ENCODE assay signal across 10 mouse cellular contexts in the genomic region with DNA sequence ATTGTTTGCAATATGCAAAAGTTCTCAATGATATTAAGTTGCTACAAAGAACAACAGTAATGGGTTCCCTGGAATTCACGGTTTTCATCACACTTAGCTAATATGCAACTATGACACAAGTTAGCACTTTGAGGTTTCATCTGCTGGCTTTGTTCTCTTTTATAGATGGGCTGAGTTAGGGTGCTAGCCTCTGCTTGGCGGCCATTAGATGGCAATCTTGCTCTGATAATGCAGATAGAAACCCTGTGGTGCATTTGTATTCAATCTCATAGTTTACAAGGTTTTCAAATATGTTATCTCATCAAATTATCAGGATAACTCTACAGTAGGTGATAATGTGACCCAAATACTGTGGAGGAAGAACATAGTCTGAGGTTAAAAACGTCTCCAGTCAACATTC.
DNase-seq lines count a peak whose midpoint lies in the region; ATAC-seq lines count a peak whose summit lies in the region.
"Had no signal": no experiment of that assay in that cellular context is flagged by ENCODE, and none has a peak within 500 bp of the region (broad histone marks: within the 10 kb centered on the region; RNA-seq: fewer than 3 reads in every experiment).

No protein-coding gene starts in this region.

- DNase-seq in cerebellum, postnatal 10 days, result peak; percentile 20 to 45
- DNase-seq in cerebellum, postnatal 4 days (ENCODE audit: low spot score in 2 of 2), result no peak
- DNase-seq in left cerebral cortex, adult 11 months (ENCODE audit: low spot score), result peak; percentile 8
- no peak for DNase-seq in left cerebral cortex, adult 8-10 months (ENCODE audit: low spot score in 2 of 2)
- DNase-seq in embryo, embryonic 10.5 days (ENCODE audit: low spot score), result peak; percentile 30
- DNase-seq in gastrocnemius, postnatal 4 days (ENCODE audit: low spot score in 2 of 2), result no peak
- DNase-seq in adrenal gland, postnatal 25 days, result no peak

- peak; percentile 90 for ATAC-seq in midbrain, embryonic 16.5 days

- no peak overlapping the region for H3K9ac ChIP-seq in midbrain, embryonic 16.5 days (ENCODE audit: low read depth, low read length)
- H3K9ac ChIP-seq: embryonic facial prominence, embryonic 12.5 days had no signal

- no peaks in the 10 kb centered on the region for H3K36me3 ChIP-seq in midbrain, embryonic 16.5 days (ENCODE audit: control insufficient read depth, insufficient read depth, low read length)
- H3K36me3 ChIP-seq: embryonic facial prominence, embryonic 12.5 days had no signal

- 21% methylated on average over 3 of the region's 3 CpGs for WGBS in midbrain, embryonic 16.5 days

- no peak overlapping the region for H3K4me2 ChIP-seq in midbrain, embryonic 16.5 days (ENCODE audit: low read length)
- H3K4me2 ChIP-seq: embryonic facial prominence, embryonic 12.5 days had no signal

- no peaks in the 10 kb centered on the region for H3K27me3 ChIP-seq in midbrain, embryonic 16.5 days (ENCODE audit: control insufficient read depth, insufficient read depth, low read depth, low read length)
- H3K27me3 ChIP-seq: embryonic facial prominence, embryonic 12.5 days had no signal

- H3K4me1 ChIP-seq in midbrain, embryonic 16.5 days (ENCODE audit: control insufficient read depth, insufficient read depth, low read length), result 0 out of 2 replicates have a peak, but pooled peaks cover 3% of the 10 kb centered on the region
- H3K4me1 ChIP-seq: embryonic facial prominence, embryonic 12.5 days had no signal

- H3K27ac ChIP-seq in midbrain, embryonic 16.5 days (ENCODE audit: low read length), result peak overlapping the region; percentile 1; the same call in 1 of the 2 replicates
- H3K27ac ChIP-seq: embryonic facial prominence, embryonic 12.5 days had no signal

- no peak overlapping the region for H3K4me3 ChIP-seq in midbrain, embryonic 16.5 days (ENCODE audit: low read depth, low read length)
- H3K4me3 ChIP-seq: embryonic facial prominence, embryonic 12.5 days; myocyte had no signal

- no peaks in the 10 kb centered on the region for H3K9me3 ChIP-seq in midbrain, embryonic 16.5 days (replicated peaks; ENCODE audit: control insufficient read depth, low read length, poor library complexity, severe bottlenecking)
- H3K9me3 ChIP-seq: embryonic facial prominence, embryonic 12.5 days had no signal

Comparison
In these comparisons a context has a peak if more than half of its experiments do, and no peak if none do; other contexts are left out.
1. DNase-seq: peak in cerebellum, postnatal 10 days (2 of 2), left cerebral cortex, adult 11 months (single experiment) and embryo, embryonic 10.5 days (single experiment); none in cerebellum, postnatal 4 days (0 of 2), left cerebral cortex, adult 8-10 months (0 of 2), gastrocnemius, postnatal 4 days (0 of 2) and adrenal gland, postnatal 25 days (single experiment).